Mouse (Mus musculus): ENCODE results near the gene Kctd20.

Gene Kctd20

DNA sequence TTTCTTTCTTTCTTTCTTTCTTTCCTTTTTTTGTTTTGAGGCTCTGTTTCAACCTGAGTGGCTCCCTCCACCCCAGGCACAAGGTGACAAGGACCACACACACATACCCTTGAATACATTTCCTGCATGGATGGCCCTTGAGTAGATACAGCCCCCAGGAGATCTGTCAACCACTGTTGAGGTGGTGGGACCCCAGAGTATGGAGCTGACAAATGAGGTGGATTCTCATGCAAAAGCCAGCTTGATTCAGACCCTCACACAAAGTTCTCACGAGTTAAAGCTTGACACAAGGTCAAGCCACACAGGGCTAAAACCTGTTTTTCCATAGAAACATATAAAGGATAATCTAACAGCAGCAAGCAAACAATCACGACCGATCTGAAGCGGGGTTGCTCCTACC lies 19.5 kb upstream of the Kctd20 start:
- DNase-seq = no peak

DNA sequence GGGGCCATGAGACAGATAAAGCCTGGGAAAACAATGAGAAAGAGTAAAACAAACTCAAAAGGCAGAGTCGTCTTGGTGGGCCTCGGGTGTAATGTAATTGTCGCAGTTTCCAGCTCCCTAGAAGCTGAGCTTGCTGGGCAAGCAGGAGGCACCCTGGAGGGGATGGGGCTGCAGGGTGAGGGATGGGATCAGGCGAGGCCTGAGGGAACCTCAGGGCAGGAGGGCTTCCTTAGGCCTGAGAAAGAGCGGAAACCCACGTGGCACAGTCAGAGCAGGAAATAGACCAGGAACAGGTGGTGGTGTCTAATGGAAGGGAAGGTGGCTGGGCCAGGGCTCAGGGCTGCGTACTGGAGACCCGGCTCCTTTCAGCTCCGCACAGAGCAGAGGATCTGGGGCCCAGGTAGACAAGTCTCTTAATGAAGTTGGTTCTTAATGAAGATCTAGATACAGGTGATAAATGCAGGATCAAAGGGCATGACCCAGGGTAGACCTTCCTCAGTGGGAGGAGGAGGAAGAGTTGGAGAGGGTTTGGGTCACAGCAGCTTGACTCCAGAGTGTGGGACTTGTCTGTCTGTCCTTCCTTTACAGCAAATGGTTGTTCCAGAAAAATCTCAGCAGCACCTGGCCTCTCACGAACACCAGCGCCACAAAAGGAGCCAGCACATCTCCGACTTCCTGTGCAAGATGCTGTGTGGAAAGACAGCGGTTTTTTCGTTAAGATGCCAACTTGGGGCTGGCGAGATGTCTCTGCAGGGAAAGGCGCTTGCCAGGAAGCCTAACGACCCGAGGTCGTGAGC lies 17.4 kb upstream of the Kctd20 start:
- no peak for DNase-seq

DNA sequence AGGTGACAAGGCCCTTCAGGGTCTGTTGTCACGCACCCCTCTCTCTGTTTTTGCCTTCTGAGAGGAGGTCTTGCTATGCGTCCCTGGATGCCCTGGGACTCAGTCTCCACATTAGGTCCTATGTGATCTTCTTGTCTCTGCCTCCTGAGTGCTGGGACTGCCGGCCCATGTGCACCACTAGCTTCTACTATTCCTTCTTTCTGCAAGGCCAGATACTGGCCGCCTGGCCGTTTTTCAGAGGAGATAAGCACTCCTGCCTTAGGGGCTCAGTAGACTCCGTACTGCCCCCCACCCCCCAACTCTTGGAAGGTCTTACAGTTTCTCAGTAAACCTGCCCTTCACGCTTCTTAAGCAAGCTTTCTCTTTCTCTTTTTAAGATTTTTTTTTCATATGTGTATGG lies 15.6 kb upstream of the Kctd20 start:
- no peak for DNase-seq

DNA sequence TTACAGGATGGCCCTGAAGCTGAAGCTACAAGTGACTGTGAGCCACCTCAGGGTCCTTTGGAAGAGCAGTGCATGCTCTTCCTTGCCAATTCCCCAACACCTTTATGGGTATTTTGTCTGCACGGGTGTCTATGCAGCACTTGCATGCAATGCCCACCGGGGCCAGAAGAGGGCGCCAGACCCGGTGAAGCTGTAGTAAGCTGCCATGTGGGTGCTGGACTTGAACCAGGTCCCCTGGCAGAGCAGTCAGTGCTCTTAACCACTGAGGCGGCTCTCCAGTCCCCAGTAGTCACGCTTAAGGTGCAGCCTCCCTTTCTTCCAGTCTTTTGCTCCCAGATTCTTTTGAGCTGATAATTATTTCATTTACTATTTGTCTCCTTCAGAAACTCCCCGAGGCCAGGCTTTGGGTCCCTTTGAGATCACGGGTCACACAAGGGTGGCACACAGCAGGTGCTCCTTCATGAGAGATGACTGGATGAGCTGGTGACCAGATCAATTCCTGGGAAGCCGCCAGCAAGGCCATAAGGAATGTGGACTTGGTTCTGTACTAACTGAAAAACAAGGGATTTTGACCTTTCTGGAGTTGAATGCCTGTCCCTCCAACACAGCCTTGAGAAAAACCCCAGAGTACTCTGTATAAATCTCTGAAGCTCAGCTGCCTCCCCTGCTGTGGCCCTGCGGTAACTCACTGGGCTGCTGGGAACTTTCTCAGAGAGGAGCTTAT lies 15.0 kb upstream of the Kctd20 start:
- DNase-seq = peak; percentile 73

DNA sequence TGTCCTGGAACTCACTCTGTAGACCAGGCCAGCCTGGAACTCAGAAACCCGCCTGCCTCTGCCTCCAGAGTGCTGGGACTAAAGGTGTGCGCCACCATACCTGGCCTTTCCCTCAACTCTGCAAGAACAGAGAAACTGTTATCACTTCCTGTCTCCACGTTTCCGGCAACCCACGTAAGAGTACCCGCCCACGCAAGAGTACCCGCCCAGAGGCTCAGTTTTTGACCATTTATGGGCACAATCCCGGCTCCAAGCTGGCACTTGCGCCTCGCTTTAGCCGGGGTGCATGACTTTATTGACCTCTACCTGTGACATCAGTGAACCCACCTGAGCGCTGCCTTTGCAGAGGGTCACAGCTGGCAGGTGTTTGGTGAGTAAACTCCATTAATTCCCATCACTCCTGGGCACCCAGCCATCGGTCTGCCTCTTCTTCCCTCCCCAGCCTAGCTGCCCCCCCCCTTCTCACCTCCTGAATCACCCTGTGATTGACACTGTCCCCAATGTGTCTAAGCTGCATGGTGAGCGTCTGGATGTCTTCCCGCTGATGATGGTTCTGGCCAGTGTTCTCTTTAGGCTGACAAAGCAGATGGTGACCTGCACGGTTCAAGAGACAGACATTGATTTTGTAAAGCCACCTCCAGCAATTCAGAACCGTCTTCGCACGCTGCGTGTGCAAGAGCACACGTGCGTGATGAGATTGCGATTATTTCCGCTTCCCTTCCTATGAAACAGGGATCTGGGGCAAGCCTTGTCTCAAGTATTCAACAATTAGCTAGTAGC lies 10.8 kb upstream of the Kctd20 start:
- DNase-seq = no peak

DNA sequence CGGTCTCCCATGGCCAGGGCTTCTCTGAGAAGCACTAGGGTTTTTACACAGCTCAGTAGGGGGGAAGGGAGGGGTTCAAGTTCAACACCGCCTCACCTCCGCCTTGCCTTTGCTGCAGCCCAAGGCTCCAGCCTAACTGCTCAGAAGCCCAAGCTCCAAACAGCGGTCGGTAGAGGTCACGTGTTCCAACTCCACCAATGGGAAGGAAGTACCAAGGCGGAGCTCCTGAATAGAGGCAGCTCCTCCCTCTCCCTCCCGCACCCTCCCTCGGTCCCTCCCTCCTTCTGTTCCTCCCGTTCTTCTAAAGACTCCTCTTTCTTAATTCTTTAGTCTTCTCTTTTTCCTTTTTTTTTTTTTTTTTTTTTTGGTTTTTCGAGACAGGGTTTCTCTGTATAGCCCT lies 9.6 kb upstream of the Kctd20 start:
- peak; percentile 59 for DNase-seq

DNA sequence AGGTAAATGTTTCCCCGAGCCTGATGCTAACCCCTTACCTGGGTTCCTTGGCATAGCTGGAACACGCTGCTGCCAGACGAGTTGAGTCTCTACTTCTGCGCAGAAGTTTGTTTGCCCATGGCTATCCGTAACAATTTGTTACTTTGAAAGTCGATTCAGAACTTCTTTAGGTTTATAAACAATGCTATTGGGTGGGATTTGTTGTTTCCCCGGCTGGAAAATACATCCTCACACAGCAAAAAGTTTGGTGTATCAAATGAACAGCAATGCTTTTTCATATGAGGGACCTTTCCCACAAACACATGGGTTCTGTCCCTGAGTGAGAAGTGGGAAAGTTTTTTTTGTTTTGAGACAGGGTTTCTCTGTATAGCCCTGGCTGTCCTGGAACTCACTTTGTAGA lies 8.0 kb upstream of the Kctd20 start, which contains the start of gene Pxt1:
Pxt1 (minus strand) TSS at position 101 of the 400 bp plus-strand sequence.
- no peak for DNase-seq

DNA sequence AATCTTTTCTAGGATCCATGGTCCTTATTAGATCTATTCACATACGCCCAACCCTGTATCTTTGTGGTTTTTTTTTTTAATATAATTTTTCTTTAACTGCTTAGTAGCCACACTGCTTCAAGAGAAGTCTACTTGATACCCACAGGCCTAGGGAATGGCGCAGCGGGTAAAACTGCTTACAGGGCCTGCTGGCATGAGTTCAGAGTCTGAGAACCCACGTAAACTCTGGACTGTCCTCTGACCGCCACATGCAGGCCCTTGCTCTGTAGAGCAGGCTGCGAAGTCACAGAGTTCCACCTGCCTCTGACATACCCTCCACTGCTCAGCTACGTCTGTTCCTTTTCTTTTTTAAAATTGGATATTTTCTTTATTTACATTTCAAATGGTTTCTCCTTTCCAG lies 7.3 kb upstream of the Kctd20 start:
- no peak for DNase-seq

DNA sequence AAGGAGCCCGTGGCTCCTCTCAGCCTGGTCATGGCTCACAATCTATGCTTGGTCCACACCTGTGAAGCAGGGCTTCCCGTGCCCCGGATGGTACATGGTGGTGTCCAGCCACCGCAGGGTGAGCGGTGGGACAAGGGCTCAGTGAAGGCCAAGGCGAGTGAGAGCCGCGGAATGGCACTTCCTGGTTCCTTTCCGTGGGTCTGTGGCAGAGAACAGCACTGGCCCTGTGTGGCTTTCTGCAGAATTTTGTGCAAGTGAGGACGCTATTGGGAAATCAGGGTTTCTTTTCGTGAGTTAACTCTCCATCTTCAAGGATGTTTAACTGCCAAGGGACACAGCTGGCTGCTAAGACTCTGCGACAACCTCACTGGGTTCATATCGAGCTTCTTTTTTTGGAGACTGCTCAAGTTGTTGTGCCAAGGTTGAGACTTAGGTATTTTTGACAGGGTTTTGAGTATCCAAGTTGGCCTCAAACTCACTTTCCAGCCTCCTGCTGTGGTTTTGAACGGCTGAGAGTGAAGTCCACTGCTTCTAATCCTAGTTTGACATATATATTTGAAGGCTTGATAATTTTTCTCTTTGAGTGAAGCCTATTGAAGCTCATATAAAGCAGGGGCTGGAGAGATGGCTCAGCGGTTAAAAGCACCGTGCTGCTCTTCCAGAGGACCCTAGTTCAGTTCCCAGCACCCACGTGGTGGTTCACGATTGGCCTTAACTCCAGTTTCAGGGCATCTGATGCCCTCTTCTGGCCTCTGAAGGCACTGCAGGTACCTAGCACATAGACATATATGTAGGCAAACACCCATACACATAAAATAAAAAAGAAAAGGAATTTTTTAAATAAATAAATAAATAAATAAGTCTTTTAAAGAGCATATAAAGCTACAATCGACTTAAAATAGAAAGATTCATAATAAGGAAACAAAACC lies 4.5 kb upstream of the Kctd20 start:
- no peak for DNase-seq

DNA sequence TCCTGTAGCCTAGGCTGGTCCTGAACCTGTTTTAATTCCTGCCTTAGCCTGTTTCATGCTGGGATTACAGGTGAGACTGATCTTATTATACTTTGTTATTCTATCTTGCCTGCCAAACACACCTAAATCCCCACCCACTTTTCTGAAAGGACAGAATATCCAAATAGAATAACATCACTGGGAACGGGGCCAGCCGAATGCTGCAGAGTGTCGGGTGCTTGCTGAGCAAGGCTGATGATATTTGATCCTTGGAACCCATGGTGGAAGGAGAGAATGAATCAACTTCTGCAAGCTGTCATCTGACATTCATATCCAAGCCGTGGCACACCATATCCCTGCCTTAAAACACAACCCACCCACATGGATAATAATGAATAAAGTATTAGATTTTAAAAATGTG lies 3.1 kb upstream of the Kctd20 start:
- no peak for DNase-seq

DNA sequence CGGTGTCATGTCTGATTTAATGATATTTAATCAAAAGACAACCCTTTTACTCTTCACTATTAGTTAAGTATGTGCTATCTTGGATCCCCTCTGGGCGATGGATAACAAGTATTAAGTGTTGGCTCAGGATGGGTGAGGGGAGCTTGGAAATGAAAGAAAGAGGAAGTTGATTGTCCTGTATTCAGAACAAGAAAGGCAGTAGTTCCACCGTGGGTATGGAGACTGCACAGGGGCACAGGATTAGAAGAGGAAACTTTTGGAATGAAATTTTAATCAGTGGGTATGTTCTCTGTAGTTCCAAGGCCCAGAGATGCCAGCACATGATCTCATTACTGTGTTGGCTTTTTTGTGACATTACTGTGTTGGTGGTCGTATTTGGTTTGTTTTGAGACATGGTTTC lies 999 bp upstream of the Kctd20 start:
- DNase-seq = no peak

DNA sequence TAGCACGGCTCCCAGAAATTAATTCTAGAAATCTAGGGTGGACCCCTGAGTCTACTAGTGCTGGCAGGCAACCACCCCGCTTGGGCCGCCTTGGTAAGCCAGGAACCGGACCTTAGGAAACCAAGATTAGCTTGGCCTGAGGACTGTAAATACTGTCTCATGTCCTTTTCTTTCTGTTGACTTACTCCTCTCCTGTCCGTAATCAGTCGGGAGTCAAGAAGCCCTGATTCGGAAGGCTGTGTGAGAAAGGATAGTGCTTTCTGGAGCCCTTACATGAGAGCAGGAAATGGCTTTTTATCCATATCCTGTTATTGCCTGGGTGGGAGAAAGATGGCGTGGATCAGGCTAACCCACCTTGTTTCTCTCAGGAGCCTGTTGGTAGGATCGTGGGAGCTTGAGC lies 1.5 kb downstream of the Kctd20 start:
- peak; percentile 27 for DNase-seq

DNA sequence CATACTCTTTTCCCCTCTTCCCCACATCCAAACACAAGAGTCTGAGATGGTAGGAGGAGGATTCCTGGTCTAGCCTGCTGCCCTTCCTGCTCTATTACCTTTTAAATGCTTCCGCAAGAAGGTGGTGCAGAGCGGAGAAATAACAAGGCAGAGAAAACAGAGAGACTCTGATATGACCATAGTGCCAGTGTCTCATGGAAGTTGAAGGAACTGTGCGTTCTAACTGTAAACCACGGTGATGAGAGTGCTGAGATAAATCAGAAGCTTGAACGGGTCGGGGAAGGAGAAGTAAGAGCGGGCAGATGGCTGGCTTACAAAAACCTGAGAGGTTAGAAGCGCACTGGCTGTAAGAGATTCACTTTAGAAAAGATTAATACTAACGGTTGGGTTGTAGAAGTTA lies 2.7 kb downstream of the Kctd20 start:
- no peak for DNase-seq

DNA sequence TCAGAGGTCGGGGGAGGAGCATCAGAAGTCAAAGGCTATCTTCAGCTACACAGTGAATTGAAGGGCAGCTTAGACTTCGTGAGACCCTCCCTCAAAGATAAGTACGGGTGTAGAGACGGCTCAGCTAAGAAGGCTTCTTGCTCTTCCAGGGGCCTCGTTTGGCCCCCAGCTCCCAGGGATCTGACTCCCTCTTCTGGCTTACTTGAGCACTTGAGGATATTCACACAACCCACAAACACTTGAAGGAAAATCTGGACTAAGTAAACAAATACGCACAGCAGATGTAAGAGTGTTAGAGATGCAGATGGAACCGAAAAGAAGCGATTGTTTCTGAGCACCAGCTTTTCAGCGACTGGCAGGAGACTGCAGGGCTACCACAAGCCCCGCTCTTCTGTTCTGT lies 8.8 kb downstream of the Kctd20 start:
- DNase-seq = no peak

DNA sequence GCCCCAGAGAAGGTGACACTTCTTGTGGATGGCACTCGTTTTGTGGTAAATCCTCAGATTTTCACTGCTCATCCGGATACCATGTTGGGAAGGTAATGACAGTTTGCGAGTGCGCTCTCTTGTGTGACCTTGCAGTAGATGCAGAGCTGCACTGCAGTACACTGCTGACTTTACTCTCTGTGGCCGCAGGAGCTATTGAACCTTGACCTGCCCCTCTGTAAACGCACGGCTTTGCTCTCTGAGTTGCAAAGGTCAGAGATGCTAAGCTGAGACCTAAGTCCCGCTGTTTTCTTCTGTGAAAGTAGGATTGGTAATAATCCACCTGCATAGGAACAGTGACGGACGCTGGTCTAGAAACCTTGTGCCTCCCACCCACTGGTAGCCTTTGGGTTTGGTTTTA lies 9.8 kb downstream of the Kctd20 start:
- DNase-seq = no peak

DNA sequence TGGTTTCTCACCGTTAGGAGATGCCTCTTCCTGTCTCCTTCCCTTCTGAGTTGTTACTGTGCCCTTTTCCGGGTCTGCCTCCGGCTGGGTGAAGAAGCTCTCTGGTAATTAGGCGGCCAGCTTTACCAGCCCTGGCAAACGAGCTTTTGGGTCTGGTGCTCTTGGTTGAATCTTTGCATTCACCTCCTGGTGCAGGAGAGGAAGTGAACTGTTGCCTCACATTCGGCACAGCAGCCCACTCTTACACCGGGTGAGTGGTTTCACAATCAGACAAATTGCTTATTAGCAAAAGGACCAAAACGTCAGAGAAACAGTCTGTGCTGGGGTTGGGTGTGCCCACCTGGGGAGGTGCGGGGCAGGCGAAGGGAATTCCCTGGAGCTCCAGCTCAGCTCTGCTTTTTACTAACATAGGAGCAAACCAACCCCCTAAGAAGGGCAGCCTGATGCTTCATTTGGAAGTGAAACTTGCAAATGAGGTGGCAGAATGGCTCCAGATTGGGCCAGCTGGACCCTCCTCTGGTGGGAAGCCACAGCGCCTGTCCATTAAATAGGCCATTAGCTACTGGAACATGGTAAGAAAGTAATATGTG lies 15.4 kb downstream of the Kctd20 start:
- DNase-seq = peak; percentile 51

DNA sequence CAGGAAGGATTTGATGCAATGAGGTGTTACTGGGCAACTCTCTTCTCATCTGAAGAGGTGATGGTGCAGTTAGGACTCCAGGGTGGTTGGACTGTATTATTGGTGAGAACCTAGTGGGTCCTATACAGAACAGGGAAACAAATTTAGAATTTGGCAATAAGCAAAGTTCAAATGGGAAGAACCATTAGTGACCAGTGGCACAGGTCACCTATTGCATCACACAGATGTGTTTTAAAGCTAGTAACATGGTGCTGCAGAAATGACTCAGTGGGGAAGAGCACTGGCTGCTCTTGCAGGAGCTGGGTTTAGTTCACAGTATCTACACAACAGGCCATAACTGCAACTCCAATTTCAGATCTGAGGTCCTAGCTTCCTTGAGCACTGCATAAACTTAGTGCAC lies 18.4 kb downstream of the Kctd20 start:
- no peak for DNase-seq

DNA sequence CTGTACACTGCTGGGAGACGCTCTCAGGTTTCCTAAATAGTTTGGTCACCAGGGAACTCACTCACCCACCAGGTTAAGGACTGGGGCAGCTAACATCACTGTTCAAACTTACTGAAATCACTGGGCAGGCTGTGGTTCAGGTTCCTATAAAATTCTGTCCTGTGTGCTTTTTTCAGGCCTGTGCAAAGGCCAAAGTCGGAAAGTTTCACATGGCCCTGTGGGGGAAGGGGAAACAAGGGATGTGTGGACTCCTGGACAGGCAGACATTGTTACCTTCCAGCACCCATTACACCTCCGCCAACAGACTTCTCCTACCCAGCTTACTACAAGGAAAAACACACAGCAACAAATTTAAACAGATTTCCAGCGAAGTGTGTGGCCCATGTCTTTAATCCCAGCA lies 27.3 kb downstream of the Kctd20 start:
- no peak for DNase-seq

DNA sequence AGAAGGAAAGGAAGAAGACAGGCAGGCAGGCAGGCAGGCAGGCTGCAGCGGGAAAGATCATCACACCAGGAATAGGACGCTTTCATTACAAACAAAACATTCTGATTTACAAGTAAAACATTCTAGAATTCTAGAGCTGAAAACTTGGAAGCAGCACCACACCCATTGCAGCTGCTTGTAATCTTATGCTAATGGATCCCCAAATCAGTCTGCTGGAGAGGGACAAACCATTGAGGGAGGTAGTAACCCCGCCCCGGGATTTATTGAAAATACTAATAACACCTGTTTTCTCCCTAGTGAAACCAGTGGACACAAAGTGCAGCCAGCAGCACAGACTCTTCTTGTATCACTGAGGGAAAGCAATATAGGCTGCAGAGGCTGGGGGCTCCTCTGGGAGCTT lies 29.3 kb downstream of the Kctd20 start:
- no peak for DNase-seq

DNA sequence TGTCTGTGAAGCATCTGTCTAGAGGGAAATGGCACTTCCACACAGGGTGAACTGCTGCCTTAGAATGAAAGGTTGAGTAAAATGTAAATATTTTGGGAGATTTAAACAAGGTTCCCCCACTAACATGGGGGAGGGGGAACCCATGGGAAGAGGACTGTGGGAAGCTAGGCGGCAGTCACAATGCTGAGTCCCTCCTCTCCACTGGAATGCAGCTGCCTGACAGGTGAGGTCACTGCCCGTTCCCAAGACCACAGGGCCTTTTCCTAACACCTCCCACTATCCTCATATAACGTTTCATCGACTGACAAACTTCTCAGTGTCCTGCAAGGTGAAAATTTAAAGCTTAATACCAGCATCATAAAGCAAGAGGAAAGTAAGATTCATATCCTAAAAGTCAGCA lies 30.8 kb downstream of the Kctd20 start:
- DNase-seq = no peak

DNA sequence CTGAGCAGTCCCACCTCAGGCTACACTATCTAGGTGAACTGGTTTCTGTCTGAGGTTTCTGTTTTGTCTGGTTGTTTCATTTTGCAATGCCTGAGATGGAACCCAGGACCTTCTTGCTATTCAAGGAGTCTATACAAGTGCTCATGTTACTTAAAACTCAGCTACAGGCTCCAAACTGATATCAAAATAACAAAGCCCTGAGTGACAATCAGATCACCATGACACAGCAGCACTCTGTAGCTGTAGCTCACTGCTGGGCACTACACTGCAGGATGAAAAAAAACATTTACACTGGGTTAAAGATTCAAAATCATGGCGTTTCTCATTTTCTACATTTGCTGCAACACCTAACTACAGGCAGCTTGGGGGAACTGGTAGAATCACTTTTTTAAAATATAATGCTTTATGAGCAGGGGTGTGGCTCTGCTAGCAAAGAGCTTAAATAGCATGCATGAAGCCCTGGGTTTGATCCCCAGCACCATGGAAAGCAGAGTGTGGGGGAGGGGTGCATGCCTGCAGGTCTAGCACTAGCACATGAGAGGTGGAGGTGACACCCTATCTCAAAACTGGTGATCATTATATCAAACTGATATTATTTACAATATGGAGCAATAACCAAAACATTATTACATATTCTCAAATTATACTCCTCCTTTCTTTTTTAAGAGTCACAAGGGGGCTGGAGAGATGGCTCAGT lies 33.1 kb downstream of the Kctd20 start:
- DNase-seq = no peak

DNA sequence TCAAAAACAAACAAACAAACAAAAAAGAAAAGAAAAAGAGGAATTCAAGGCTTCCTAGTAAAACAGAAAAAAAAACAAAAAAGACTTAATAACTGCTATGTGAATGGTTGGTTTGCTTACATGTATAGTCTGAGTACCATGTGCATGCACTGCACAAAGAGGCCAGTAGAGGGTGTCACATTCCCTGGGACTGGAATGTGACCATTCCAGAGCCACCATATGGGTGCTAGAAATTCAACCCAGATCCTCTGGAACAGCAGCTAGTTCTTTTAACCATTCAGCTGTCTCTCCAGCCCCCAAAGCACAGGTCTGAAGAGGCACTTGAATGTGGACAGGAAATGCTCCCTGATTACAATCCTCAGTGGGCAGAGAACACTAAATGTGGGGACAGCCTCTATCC lies 35.1 kb downstream of the Kctd20 start:
- DNase-seq = peak; percentile 61
